In the genomic region with DNA sequence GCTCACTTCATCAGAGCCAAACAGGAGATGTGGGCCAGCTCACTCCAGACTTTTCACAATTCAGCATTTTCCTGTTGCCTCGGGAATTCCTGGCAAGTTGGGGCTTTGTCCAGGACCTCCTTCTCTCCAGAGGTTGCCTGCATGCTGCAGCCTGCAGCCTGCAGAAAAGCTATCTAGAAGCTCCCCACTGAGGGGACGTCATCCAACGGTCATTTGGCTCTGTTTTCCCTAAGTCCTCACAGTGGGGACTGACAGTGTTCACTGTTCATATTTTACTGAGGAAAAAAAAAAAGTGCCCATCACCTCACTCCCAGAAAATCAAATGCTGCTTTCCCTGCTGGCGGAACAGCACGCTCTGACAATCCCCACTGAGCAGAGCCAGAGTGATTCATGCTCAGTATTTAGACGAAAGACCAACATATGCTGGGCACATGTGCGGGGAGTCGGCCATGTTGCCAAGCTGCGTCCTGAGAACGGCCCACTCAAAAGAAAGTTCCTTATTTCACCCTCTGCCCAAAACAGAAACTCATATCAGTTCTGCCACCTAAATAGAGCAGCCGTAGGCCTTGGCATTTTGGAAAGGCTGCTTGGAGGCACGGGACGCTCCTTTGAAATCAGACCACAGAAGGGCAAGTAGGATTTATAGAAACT, we compare ENCODE assay signal across 8 mouse cellular contexts.
DNase-seq lines count a peak whose midpoint lies in the region; ATAC-seq lines count a peak whose summit lies in the region.

No protein-coding gene starts in this region.

- DNase-seq in midbrain, embryonic 14.5 days, result peak; percentile 48
- DNase-seq in midbrain, embryonic 11.5 days (ENCODE audit: low spot score, missing footprints), result no peak
- DNase-seq in embryonic facial prominence, embryonic 14.5 days (ENCODE audit: low spot score), result peak; percentile 71
- DNase-seq in heart, postnatal 10 days, result peak; percentile 35 to 49
- peak; percentile 64 for DNase-seq in limb, embryonic 10.5 days (ENCODE audit: low spot score)
- DNase-seq in urinary bladder, adult 2 months (ENCODE audit: low spot score), result no peak

- H3K4me3 ChIP-seq in midbrain, embryonic 14.5 days (replicated peaks; ENCODE audit: low read depth, low read length), result no peak overlapping the region
- no peak overlapping the region for H3K4me3 ChIP-seq in midbrain, embryonic 11.5 days (ENCODE audit: low read depth, low read length)
- no peak overlapping the region for H3K4me3 ChIP-seq in embryonic facial prominence, embryonic 14.5 days (ENCODE audit: low read depth, low read length)
- H3K4me3 ChIP-seq in limb, embryonic 10.5 days, result no peak overlapping the region
- no peak overlapping the region for H3K4me3 ChIP-seq in liver, embryonic 12.5 days

- no peak overlapping the region for H3K27ac ChIP-seq in midbrain, embryonic 14.5 days (replicated peaks; ENCODE audit: low read depth, low read length)
- no peak overlapping the region for H3K27ac ChIP-seq in midbrain, embryonic 11.5 days (ENCODE audit: low read depth, low read length)
- H3K27ac ChIP-seq in embryonic facial prominence, embryonic 14.5 days (replicated peaks; ENCODE audit: low read depth, low read length), result peak overlapping the region; percentile 81
- H3K27ac ChIP-seq in limb, embryonic 10.5 days, result peak overlapping the region; percentile 82
- no peak overlapping the region for H3K27ac ChIP-seq in liver, embryonic 12.5 days

- no peaks in the 10 kb centered on the region for H3K9me3 ChIP-seq in midbrain, embryonic 14.5 days (ENCODE audit: control insufficient read depth, low read length)
- no peaks in the 10 kb centered on the region for H3K9me3 ChIP-seq in midbrain, embryonic 11.5 days (ENCODE audit: control insufficient read depth, low read length)
- no peaks in the 10 kb centered on the region for H3K9me3 ChIP-seq in embryonic facial prominence, embryonic 14.5 days (ENCODE audit: control insufficient read depth, low read length)
- no peaks in the 10 kb centered on the region for H3K9me3 ChIP-seq in limb, embryonic 10.5 days (replicated peaks)
- no peaks in the 10 kb centered on the region for H3K9me3 ChIP-seq in liver, embryonic 12.5 days (replicated peaks)

- no peak for ATAC-seq in midbrain, embryonic 14.5 days (ENCODE audit: low FRiP score, low TSS enrichment)
- ATAC-seq in midbrain, embryonic 11.5 days (ENCODE audit: low FRiP score), result no peak
- no peak; the same call in 1 of the 2 replicates for ATAC-seq in embryonic facial prominence, embryonic 14.5 days (ENCODE audit: low read depth)
- ATAC-seq in CD4-positive, CD25-positive, alpha-beta regulatory T cell, adult 4 months, result no peak
- ATAC-seq in liver, embryonic 12.5 days, result no peak

- H3K4me2 ChIP-seq in midbrain, embryonic 14.5 days (ENCODE audit: low read length), result no peak overlapping the region
- no peak overlapping the region for H3K4me2 ChIP-seq in midbrain, embryonic 11.5 days
- no peak overlapping the region for H3K4me2 ChIP-seq in embryonic facial prominence, embryonic 14.5 days (ENCODE audit: low read depth, low read length)
- H3K4me2 ChIP-seq in liver, embryonic 12.5 days, result no peak overlapping the region

- intact Hi-C loops in heart, postnatal 10 days (cut with DNase I), result no loop called here

- no peaks in the 10 kb centered on the region for H3K27me3 ChIP-seq in midbrain, embryonic 14.5 days (ENCODE audit: control insufficient read depth, insufficient read depth, low read length)
- H3K27me3 ChIP-seq in midbrain, embryonic 11.5 days (ENCODE audit: control insufficient read depth, insufficient read depth, low read length), result no peaks in the 10 kb centered on the region
- H3K27me3 ChIP-seq in embryonic facial prominence, embryonic 14.5 days (replicated peaks; ENCODE audit: control insufficient read depth, insufficient read depth, low read length), result no peaks in the 10 kb centered on the region
- H3K27me3 ChIP-seq in limb, embryonic 10.5 days (ENCODE audit: low read depth, poor library complexity, severe bottlenecking), result no peaks in the 10 kb centered on the region
- H3K27me3 ChIP-seq in liver, embryonic 12.5 days (replicated peaks), result no peaks in the 10 kb centered on the region

- 54% methylated on average over 13 of the region's 13 CpGs for WGBS in midbrain, embryonic 14.5 days
- WGBS in midbrain, embryonic 11.5 days, result 72% methylated on average over 13 of the region's 13 CpGs
- WGBS in embryonic facial prominence, embryonic 14.5 days, result 51% methylated on average over 13 of the region's 13 CpGs
- WGBS in limb, embryonic 10.5 days, result 56% methylated on average over 13 of the region's 13 CpGs
- 66% methylated on average over 13 of the region's 13 CpGs for WGBS in liver, embryonic 12.5 days (ENCODE audit: insufficient replicate concordance)

- H3K36me3 ChIP-seq in midbrain, embryonic 14.5 days (ENCODE audit: control insufficient read depth, insufficient read depth, low read length), result no peaks in the 10 kb centered on the region
- no peaks in the 10 kb centered on the region for H3K36me3 ChIP-seq in midbrain, embryonic 11.5 days (ENCODE audit: control insufficient read depth, insufficient read depth, low read length)
- H3K36me3 ChIP-seq in embryonic facial prominence, embryonic 14.5 days (ENCODE audit: control insufficient read depth, insufficient read depth, low read length), result no peaks in the 10 kb centered on the region
- no peaks in the 10 kb centered on the region for H3K36me3 ChIP-seq in limb, embryonic 10.5 days
- no peaks in the 10 kb centered on the region for H3K36me3 ChIP-seq in liver, embryonic 12.5 days

- no peak overlapping the region for H3K9ac ChIP-seq in midbrain, embryonic 14.5 days (replicated peaks; ENCODE audit: low read length)
- H3K9ac ChIP-seq in midbrain, embryonic 11.5 days (ENCODE audit: low read length), result no peak overlapping the region
- no peak overlapping the region for H3K9ac ChIP-seq in embryonic facial prominence, embryonic 14.5 days (ENCODE audit: low read depth, low read length)
- H3K9ac ChIP-seq in liver, embryonic 12.5 days, result no peak overlapping the region

- H3K4me1 ChIP-seq in midbrain, embryonic 14.5 days (ENCODE audit: control insufficient read depth, insufficient read depth, low read length), result no peaks in the 10 kb centered on the region; the same call in 1 of the 2 replicates
- H3K4me1 ChIP-seq in midbrain, embryonic 11.5 days (ENCODE audit: control insufficient read depth, insufficient read depth, low read length), result no peaks in the 10 kb centered on the region
- H3K4me1 ChIP-seq in embryonic facial prominence, embryonic 14.5 days (ENCODE audit: control insufficient read depth, insufficient read depth, low read length), result peaks cover 46% of the 10 kb centered on the region
- H3K4me1 ChIP-seq in limb, embryonic 10.5 days, result peaks cover 68% of the 10 kb centered on the region
- no peaks in the 10 kb centered on the region for H3K4me1 ChIP-seq in liver, embryonic 12.5 days

Comparison
In these comparisons a context has a peak if more than half of its experiments do, and no peak if none do; other contexts are left out.
1. DNase-seq: peak in midbrain, embryonic 14.5 days (single experiment), embryonic facial prominence, embryonic 14.5 days (single experiment), heart, postnatal 10 days (2 of 2) and limb, embryonic 10.5 days (single experiment); none in midbrain, embryonic 11.5 days (single experiment) and urinary bladder, adult 2 months (single experiment).
2. H3K27ac ChIP-seq: peak in embryonic facial prominence, embryonic 14.5 days (single experiment) and limb, embryonic 10.5 days (single experiment); none in midbrain, embryonic 14.5 days (single experiment), midbrain, embryonic 11.5 days (single experiment) and liver, embryonic 12.5 days (single experiment).